Mouse (Mus musculus) adrenal gland, postnatal 25 days (tissue): Measurements from ENCODE around the gene March11. TPM values are rescaled to one million over a fixed set of nuclear protein-coding genes. Genes with fewer than 3 reads are reported as not detected.

Experiments used
- DNase-seq: peaks from one replicate; pipeline ENCODE4 v3.0.0; 2021; ENCODE audit warnings: mixed read lengths
- long read RNA-seq: library from polyadenylated mRNA; stranded (forward); transcript quantifications from one replicate; pipeline ENCODE4 v2.0.0, GENCODE M21; 2021
- total RNA-seq: library from RNA; stranded (reverse); gene quantifications from 2 replicates; pipeline ENCODE4 v1.2.3, GENCODE M21; 2021

The March11 gene
- total RNA-seq: 0.61 TPM in 1 of 2 replicates, not detected in the other
- long read RNA-seq: 0 reads

DNA sequence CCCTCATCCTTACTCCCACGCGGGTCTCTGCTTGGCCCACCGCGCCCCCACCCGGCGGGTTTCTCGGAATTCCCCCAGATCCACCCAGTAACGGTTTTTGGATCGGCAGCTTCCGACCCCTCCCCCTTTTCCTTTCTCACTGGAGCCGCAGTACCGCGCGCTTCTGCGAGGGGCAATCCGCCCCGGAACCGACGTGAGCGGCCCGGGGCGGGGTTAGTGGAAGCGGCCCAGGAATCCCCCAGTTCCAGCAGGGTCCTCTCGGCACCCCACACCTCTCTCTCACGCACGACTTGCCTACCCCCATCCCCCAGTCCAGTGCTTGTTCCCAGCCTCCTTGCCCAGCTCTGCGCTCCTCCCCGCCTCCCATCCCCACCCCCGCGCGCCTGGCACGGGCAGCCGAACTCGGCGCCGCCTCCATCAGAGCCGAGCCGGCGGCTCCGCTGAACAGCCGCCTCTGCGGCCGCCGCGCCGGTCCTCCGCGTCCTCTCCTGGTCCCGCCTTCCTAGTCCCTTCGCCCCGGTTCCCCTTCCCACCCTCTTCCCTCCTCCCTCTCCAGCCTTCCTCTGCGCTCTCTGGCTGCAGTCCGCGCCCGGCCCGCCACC lies at the start of gene March11:
Gene March11 (plus strand): TSS at position 420 of the 602 bp plus-strand sequence.
- peak; percentile 53 for DNase-seq

DNA sequence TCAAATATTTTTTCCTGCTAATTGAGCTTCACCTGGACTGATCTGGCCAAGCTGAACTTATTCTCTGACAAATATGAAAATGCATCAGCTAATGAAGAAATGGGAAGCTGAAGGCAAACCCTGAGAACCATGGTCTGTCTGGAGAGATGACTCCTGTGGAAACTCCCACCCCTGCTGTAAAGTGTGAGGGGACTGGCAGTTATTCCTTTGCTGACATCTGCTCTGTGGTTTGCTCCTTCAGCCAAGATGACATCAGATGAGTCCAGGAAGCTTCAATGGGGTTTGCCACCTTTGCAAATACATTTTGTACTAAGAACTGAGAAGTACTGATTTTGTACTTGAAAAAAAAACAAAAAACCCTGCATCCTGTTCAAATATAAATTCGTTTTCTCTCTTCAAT lies 46.5 kb upstream of the March11 start:
- DNase-seq: no peak

DNA sequence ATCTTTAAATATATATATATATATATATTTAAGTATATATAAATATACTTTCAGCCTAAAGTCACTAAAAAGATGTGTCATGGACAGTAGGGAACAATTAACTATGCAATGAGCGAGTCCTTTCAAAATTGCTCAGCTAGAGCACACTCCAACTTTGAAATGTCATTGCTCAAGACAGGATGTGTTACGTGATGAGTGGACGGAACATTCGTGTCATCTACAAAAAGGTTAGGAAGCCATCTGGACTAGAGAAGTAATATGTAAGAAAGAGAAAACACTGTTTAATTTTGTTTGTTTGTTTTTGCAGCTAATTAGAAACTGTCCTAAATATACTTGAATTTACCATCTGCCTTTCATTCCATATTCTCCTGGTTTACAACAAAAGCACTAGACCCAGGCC lies 39.3 kb upstream of the March11 start:
- no peak for DNase-seq

DNA sequence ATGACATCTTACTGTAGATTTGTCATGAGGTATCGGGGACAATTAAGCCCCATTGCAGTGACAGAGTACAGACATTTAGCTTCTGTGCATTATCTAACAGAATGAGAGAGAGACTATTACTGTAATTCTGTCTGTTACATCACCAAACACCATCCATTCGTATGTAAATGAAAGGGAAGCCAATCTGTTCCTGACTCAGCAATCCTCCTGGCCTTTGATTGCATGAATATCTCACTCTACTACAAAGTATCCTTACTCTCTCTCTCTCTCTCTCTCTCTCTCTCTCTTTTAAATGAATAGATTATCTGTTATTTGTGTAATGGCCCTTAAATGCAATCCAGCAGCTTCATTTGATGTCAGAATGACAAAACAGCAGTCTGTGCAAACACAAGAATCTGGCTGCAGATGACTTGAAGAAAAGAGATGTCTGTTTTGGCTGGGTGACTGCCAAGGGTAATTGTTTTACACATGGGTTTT lies 32.8 kb upstream of the March11 start:
- no peak for DNase-seq

DNA sequence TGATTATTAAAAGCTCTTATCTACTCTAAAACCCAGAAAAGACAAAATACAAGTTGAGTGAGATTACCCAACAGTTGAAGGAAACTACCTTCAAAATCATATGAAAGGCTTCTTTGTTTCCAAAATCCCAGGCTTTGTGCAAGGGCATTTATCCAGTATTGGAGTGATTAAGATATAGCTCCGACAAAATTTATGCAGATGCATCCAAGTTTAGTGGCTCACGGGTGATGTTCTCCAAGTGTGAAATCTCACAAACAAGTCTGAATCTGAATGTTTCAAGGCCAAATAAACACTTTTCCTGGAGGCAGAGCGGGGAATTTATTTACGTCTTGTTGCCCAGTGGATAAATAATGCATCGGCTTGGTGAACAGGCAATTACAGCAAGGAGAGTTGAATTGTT lies 32.2 kb upstream of the March11 start:
- no peak for DNase-seq

DNA sequence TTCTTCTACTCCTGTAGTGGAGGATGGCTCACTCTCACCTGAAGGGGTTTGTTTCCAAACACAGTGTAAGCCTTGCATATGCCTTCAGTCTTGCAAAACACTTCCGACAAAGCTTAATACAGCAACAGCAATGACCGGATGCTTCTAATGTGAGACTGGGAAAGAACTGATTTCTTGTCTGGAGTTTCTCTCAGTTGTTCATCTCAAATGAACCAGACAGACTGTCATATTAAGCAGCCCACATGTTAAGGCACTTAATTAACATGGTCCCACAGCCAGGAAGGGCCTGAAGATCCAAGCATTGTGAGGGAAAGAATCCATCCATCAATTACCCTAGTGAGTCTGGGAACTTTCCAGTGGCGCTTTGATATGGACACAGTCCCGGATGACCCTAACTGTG lies 17.0 kb upstream of the March11 start:
- DNase-seq: no peak

DNA sequence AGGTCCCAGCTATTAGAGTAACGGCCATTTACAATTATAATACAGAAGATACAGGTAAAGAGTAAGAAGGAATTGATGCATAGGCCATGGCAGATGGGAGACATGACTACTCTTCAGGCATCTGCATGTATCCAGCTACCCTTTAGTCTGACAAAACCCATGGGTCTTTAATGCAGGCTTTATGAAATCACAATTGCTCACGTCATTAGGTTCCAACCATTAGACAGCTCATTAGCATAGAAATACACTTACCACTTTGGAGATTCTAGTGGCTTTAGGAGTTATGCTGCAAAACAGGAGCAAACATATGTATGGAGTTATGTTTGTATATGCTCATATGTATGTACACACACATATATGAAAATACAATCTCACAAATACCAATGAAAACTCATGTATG lies 16.0 kb upstream of the March11 start:
- DNase-seq: no peak

DNA sequence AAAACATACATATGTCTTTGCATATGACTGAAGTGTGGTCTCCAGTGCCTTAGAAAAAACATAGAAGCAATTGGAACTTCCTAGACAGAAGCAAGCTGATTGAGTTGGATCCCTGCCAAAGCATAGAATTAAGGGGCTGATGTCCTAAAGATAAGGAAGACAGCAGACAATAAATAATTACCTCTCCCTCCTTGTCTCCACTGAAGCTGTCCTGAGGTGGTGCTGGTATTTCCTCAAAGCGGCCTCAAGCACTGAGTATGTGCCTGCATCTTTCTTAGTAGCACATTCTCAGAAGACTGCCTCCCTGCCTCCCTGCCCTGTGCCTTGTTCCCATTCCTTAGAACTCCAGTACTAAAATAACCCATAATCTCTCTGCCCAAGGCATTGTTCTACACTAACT lies 15.6 kb upstream of the March11 start:
- no peak for DNase-seq

DNA sequence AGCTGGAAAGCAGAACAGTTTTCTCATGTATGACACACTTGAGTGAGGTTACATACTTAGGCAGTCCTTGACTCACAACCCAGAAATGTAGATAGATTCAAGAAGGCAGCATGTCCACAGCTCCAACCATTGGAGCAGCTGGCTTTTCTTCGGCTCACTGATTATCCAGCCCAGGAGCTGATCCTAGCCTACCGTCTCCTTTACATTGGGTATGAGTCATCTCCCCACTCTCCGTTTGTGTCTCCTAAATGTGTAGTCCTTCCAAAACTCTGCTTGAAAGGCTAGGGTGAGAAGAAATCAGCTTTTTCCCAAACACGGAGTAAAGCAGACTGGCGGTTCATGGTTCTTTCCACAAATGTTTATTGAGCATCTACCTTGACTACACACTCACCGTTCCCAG lies 10.2 kb upstream of the March11 start:
- DNase-seq: no peak

DNA sequence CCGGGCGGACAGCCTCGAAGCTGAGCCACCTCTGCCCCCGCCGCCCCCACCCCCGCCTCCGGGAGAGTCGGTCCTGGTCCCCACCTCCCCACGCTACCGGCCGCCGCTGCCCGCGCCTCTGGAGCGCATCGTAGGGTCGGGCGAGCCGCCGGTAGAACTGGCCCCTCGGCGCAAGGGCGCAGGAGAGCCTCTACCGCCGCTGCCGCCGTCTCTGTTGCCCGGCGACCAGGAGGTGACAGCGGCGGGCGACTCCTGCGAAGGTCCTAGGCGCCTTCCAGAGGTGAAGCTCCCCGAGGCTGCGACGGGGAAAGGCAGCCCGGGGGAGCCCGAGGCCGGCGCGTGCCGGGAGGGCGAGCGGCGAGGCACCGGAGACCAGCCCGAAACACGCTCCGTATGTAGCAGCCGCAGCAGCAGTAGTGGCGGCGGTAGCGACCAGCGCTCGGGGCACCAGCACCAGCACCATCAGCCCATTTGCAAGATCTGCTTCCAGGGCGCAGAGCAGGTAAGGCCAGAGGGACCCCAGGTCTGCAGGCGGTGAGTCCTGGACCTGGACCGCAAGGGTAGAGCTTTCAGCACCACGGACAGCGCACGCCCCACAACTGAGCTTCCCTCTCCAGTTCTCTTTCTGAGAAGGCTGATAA lies 563 bp downstream of the March11 start:
- peak; percentile 83 for DNase-seq

DNA sequence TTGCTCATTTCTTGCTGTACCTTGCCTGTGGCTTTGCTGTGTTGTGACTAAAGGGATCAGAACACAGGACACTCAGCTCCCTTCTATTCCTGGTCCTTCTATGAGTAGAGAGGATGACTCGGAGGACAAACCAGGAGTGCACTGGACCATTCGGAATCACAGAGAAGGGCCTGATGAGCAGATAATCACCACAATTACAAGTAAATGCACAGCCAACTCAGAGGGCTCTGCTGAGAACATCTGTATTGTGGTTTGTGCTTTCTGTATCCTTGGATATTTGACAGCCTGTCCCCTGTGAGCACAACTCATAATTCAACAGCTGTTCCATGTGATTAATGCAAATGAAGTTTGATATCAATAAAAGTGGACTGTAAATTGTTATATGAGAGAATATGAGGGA lies 11.0 kb downstream of the March11 start:
- no peak for DNase-seq

DNA sequence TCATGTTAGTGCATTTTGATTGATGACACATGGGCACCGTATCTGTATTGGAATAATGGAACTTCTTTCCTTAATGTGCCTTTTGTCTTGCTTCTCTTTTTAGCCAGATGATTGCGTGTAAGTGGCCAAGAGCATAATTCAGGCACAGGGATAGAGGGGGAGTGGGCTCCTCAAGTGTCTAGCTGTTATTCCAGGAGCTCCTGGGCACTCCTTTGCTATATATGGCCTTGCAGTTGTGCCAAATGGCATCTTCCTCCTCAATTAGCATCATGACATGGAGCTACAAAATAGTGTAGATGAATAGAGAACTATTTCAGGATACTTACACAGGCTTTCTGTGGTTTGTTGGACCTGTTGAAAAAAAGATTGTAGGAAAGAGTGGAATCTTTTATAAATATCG lies 11.6 kb downstream of the March11 start:
- DNase-seq: no peak

DNA sequence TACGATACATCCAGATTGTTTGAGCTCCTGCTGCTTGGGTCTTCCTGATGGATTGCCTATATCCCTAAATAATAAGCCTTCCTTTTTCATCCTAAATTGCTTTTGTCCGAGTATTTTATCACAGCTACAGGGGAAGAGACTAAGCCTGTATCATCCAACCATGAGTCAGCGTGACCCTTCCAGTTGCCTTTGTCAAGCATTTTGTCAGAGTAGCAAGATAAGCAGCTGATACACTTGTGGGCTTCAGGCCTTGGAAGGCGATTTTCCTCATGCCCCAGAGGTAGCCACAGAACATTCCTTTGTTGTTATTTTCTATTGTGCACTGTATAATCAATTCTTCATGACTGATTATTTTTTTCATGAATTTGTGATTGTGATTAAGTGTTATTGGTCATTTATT lies 14.0 kb downstream of the March11 start:
- no peak for DNase-seq

DNA sequence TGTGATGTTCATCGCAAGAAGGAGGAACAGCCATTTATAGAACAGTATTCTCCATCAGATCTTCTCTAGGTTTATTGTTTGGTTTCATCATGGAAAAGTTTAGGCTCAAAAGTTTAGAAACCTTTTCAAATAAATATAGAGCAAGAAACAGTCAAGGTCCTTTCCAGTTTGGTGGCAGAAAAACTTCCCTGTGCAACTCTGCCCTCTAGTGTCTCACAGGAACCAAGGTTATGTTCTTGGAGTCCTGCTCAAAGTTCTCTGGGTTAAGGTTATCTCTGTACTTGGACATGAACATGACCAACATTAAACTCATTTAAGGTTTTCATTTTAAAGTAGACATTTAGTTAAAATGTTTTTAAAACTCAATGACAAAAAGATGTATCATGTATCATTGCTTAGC lies 18.3 kb downstream of the March11 start:
- DNase-seq: peak; percentile 16

DNA sequence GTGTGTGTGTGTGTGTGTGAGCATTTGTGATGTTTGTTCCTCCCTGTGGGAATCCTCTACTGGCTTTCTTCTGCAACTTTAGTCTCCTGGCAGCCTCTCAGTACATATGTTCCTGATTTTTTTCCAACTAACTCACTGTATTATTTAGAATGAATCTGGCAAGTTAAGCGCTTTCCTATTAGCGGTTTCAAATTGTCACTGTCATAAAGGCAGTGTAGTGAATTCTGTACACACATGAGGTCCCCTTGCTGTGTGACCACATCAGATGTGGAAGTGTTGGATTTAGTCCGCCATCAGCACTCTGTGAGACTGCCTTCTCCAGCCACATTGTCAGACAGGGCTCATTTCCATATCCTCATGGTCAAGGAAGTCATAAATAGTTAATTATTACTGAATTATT lies 26.9 kb downstream of the March11 start:
- DNase-seq: no peak

DNA sequence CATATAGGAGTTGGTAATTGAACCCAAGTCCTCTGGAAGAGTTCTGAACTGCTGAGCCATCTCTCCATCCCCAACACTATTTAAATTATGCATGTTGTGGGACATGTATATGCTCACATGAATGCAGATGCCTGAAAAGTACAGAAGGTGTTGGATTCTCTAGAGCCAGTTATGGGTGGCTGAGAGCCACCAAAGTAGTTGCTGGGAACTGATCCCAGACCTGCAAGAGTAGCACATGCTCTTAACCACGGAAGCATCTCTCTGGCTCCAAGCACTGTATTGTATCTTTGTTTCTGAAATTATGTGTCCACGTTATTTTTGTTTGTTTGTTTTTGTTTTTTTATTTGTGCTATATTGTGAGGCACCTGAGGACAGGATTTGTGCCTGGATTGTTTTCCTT lies 28.9 kb downstream of the March11 start:
- DNase-seq: no peak

DNA sequence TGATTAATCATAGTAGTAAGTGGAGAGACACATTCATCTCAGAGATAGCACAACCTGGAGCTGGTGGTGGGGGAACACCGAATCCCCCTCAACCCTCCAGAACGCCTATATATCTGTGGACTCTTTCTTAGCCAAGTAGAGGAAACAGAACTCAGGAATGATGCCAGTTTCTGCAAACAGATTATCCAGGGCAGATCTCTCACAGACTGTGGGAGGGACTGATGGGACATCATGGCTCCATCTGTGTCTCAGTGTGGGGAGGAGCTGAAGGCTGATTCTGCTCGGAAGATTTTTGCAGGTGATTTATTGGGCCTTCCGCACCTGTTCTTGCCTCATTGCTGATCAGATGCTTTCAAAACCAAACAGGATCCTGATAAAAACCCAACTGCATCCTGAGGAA lies 29.5 kb downstream of the March11 start:
- DNase-seq: no peak

DNA sequence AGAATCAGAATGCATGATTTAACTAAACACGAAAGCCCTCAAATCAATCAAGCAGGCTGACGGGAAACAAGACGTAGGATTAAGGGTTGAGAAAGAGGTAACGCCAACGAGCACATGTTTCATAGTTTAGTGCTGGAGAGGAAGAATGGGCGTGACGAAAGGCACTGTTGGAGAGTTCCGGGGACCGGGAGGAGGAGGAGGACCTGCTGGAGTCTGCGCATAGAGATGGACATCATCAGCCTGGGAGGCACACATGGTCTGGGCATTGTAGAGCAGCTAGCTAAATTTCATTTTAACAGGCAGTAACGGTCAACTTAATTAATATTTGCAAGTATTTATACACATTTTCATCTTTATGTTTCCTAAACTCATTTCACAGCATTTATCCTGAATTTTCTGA lies 31.6 kb downstream of the March11 start:
- DNase-seq: no peak

DNA sequence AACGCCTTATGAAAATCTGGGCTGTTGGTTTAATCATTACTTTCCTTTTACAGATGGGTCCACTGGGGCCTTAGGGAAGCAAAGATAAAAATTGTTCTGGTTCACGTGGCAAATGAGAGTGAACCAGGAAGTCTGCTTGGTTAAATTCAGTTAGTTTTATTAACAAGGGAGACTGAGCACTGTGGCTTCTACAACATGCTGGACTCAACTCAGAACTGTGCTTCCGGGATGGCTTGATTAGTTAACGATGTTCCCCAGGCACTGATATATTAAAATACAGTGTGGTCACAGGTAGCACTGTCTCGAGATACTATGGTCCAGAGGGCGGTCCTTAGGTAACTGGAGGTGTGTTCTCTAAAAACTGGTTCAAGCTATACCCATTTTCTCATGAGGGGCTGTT lies 32.1 kb downstream of the March11 start:
- no peak for DNase-seq

DNA sequence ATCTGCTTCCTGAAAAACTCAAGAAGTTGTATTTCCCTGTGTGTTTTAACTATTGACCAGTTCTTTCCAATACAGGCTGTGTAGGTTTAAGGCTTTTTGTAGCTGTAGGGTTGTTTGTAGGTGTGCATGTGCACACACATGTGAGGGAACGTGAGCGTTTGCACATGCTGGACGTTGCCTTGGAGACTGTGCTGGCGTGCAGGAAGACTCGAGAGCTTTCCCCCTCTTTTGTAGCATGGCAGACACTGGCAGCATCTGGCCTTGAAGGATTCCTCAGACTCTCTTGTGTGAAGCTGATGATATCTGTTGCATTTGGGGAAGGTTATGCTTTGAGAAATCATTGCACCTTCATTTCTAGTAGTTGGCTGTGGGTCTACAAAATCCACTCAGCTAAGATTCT lies 35.5 kb downstream of the March11 start:
- no peak for DNase-seq

DNA sequence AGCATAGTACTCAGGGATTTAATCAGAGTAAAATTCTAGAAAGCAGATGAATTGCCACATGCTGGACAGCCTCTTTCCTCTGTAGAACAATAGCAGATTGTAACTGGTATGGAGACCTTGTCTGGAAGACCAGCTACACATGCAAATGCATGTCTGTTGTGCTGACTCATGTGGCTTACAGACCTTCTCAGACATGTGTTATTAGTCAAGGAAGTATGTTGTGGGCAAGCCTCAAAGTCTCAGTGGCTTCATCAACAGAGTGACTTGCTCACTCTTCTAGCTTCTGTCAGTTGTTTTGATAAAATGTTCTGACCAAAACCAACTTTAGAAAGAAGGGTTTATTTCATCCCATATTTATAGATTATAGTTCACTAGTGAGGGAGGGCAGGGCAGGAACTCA lies 44.8 kb downstream of the March11 start:
- DNase-seq: no peak

DNA sequence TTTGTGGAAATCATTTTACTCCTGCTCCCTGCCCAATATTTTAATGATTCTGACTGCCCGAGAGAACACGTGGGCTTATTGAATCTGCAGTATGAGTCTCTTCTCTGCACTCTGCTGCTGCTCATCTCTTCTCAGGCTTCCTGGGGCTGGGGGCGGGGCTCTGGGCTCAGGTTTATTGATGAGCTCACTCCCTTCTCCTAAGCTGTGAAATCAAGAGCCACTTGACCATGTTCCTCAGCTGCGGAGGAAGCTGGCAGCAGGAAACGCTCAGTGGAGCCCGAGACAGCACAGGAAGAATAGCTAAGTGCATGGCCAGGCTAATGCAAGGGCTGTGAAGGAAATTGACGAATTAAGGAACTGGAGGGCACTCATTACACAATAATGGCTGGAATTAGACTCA lies 56.5 kb downstream of the March11 start:
- DNase-seq: peak; percentile 9

DNA sequence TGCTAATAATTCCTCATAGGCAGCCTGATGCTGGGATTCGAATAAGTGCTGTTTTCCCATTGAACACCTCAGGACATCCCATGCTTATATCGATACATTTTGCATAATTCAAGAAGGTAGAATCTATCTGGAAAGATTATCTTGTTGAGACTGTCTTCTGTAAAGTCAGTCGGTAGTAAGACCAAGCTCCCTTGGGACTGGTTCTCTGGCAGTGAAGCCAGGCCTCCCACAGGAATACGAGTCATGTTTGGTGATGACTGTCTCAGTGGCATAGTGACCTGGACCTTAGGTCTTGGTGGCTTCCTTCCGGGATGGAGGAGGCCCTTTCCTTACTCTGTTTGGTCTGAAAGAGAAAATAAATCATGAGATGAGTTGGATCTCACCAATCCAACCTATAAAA lies 57.7 kb downstream of the March11 start:
- no peak for DNase-seq

DNA sequence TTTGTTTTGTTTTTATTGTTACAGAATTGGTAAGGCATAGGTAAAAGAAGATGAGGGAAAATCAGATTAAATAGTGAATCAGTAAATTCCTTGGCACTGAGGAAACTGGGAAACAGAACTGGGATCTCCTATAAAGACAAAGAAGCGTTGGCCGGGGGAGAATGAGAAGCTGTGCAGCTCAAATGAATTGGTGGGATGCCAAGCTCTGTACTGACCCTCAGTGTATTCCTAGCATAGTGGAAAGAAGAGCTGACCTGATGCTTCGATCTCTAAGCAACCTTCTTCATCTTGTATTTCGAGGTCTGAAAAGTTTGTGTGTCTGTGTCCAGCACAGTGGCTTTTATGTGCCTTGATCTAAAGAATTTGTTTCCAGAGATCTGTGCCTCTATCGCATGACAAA lies 64.9 kb downstream of the March11 start:
- no peak for DNase-seq

DNA sequence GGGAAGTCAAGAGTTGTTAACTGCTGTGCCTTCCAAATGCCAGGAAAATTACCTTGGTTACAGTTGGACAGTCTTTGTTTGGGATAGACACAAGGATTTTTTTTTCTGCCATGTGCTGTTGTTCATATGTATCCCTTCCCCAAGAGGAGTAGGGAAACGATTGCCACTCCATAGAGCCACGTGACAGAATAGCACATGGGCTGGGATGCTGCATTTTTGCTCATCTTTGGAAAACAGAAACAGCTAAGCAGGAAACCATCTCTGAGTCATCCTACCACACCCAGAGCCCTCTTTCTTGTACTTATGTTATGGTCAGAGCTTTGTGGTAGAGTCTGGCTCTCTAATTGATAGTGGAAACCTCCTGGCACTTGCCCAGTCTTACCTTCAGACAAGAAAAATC lies 65.4 kb downstream of the March11 start:
- DNase-seq: no peak
